ENCODE assay signal across 9 mouse cellular contexts in genomic region chr2:135562140-135562890, GRCm38 (mm10).
A peak's percentile ranks its signal among the peaks of the same experiment; 100 is the strongest.
DNase-seq lines count a peak whose midpoint lies in the region; ATAC-seq lines count a peak whose summit lies in the region.
"Had no signal": no experiment of that assay in that cellular context is flagged by ENCODE, and none has a peak within 500 bp of the region (broad histone marks: within the 10 kb centered on the region; RNA-seq: fewer than 3 reads in every experiment).

No protein-coding gene starts in this region.

- no peak overlapping the region for H3K4me2 ChIP-seq in kidney, embryonic 16.5 days (replicated peaks; ENCODE audit: low read depth, low read length)
- H3K4me2 ChIP-seq in forebrain, embryonic 16.5 days (ENCODE audit: low read length): no peak overlapping the region
- no peak overlapping the region for H3K4me2 ChIP-seq in hindbrain, embryonic 14.5 days (replicated peaks)

- H3K36me3 ChIP-seq in kidney, embryonic 16.5 days (ENCODE audit: insufficient read depth, low read length): no peaks in the 10 kb centered on the region
- H3K36me3 ChIP-seq in forebrain, embryonic 16.5 days (ENCODE audit: control insufficient read depth, insufficient read depth): no peaks in the 10 kb centered on the region
- no peaks in the 10 kb centered on the region for H3K36me3 ChIP-seq in hindbrain, embryonic 14.5 days (replicated peaks; ENCODE audit: control insufficient read depth, insufficient read depth)
- H3K36me3 ChIP-seq: G1E had no signal

- no peak overlapping the region for H3K4me3 ChIP-seq in kidney, embryonic 16.5 days (ENCODE audit: low read length)
- H3K4me3 ChIP-seq in forebrain, embryonic 16.5 days (replicated peaks; ENCODE audit: low read length): no peak overlapping the region
- no peak overlapping the region for H3K4me3 ChIP-seq in hindbrain, embryonic 14.5 days (replicated peaks; ENCODE audit: low read length)

- no peak for ATAC-seq in kidney, embryonic 16.5 days (ENCODE audit: low FRiP score, low TSS enrichment)
- ATAC-seq in forebrain, embryonic 16.5 days: no peak
- no peak for ATAC-seq in hindbrain, embryonic 14.5 days (ENCODE audit: low FRiP score)

- no peaks in the 10 kb centered on the region for H3K27me3 ChIP-seq in kidney, embryonic 16.5 days (ENCODE audit: insufficient read depth, low read length)
- no peaks in the 10 kb centered on the region for H3K27me3 ChIP-seq in forebrain, embryonic 16.5 days (replicated peaks; ENCODE audit: control insufficient read depth, insufficient read depth, low read length)
- H3K27me3 ChIP-seq in hindbrain, embryonic 14.5 days (ENCODE audit: control insufficient read depth, insufficient read depth, low read length): no peaks in the 10 kb centered on the region

- DNase-seq in kidney, adult 18-20 months: peak; percentile 38
- peak; percentile 86 to 90 for DNase-seq in adrenal gland, postnatal 36 days
- peak; percentile 44 for DNase-seq in gastrocnemius, postnatal 10 days
- peak; percentile 52 for DNase-seq in layer of hippocampus, adult 9-11 months
- peak; percentile 91 for DNase-seq in lung, postnatal 36 days
- no peak for DNase-seq in hindbrain, embryonic 14.5 days (ENCODE audit: low spot score)

- H3K27ac ChIP-seq in kidney, embryonic 16.5 days (ENCODE audit: low read length): no peak overlapping the region
- no peak overlapping the region for H3K27ac ChIP-seq in forebrain, embryonic 16.5 days (ENCODE audit: low read length)
- no peak overlapping the region for H3K27ac ChIP-seq in hindbrain, embryonic 14.5 days

- no peak overlapping the region for H3K9ac ChIP-seq in kidney, embryonic 16.5 days (replicated peaks; ENCODE audit: low read length)
- H3K9ac ChIP-seq in forebrain, embryonic 16.5 days (replicated peaks; ENCODE audit: low read depth, low read length): no peak overlapping the region
- H3K9ac ChIP-seq in hindbrain, embryonic 14.5 days: no peak overlapping the region

- WGBS in kidney, embryonic 16.5 days: 87% methylated on average over 10 of the region's 10 CpGs
- 78% methylated on average over 10 of the region's 10 CpGs for WGBS in forebrain, embryonic 16.5 days
- WGBS in hindbrain, embryonic 14.5 days: 85% methylated on average over 10 of the region's 10 CpGs

- H3K4me1 ChIP-seq in kidney, embryonic 16.5 days (ENCODE audit: insufficient read depth, low read length): no peaks in the 10 kb centered on the region
- no peaks in the 10 kb centered on the region for H3K4me1 ChIP-seq in forebrain, embryonic 16.5 days (replicated peaks; ENCODE audit: control insufficient read depth, insufficient read depth, low read length)
- no peaks in the 10 kb centered on the region for H3K4me1 ChIP-seq in hindbrain, embryonic 14.5 days (replicated peaks; ENCODE audit: control insufficient read depth, insufficient read depth, low read length)

- H3K9me3 ChIP-seq in kidney, embryonic 16.5 days (ENCODE audit: low read length): 0 out of 2 replicates have a peak, but pooled peaks cover 4% of the 10 kb centered on the region
- no peaks in the 10 kb centered on the region for H3K9me3 ChIP-seq in forebrain, embryonic 16.5 days (ENCODE audit: control insufficient read depth, low read length)
- H3K9me3 ChIP-seq in hindbrain, embryonic 14.5 days (ENCODE audit: control insufficient read depth, low read length): no peaks in the 10 kb centered on the region
